Mouse (Mus musculus): ENCODE data around the gene Gsdmc4. TPM values are rescaled to one million over a fixed set of nuclear protein-coding genes. Genes with fewer than 3 reads are reported as not detected.
"Not testable (repeated sequence)": the region's sequence is repeated elsewhere in the genome, so short reads cannot be mapped to it uniquely, and the experiment has no call there.

The Gsdmc4 gene
- 0.08 TPM in 1 of 2 replicates, not detected in the other for polyA plus RNA-seq (2015; fragmentation: Nextera tagmentation; extraction: Ambion mirVana)

GRCm38 (mm10) chr15:63912197-63912596 is at the start of gene Gsdmc4:
Gsdmc4 (minus strand) TSS chr15:63912297.
- not testable (repeated sequence) for H3K4me1 ChIP-seq (ENCODE audit: control insufficient read depth, insufficient read depth, low read depth, low read length); H3K36me3 ChIP-seq (ENCODE audit: control insufficient read depth, insufficient read depth, low read length); H3K27ac ChIP-seq (ENCODE audit: low read depth, low read length); H3K9ac ChIP-seq (ENCODE audit: low read depth, low read length); H3K4me2 ChIP-seq (ENCODE audit: low read length); H3K9me3 ChIP-seq (ENCODE audit: control insufficient read depth, low read length); H3K4me3 ChIP-seq (ENCODE audit: low read length); H3K27me3 ChIP-seq (replicated peaks; ENCODE audit: control insufficient read depth, insufficient read depth, low read length); ATAC-seq
- 100% methylated on average over 2 of the region's 2 CpGs for WGBS

GRCm38 (mm10) chr15:63960542-63960941 is 48.4 kb upstream of the Gsdmc4 start:
- Histone ChIP-seq H3K27ac (ENCODE audit: low read depth, low read length) (no peak overlapping the region), H3K9ac (ENCODE audit: low read depth, low read length) (no peak overlapping the region), H3K4me3 (ENCODE audit: low read length) (no peak overlapping the region), H3K36me3 (ENCODE audit: control insufficient read depth, insufficient read depth, low read length) (no peaks in the 10 kb centered on the region), H3K27me3 (replicated peaks; ENCODE audit: control insufficient read depth, insufficient read depth, low read length) (no peaks in the 10 kb centered on the region), H3K9me3 (ENCODE audit: control insufficient read depth, low read length) (no peaks in the 10 kb centered on the region), H3K4me1 (ENCODE audit: control insufficient read depth, insufficient read depth, low read depth, low read length) (no peaks in the 10 kb centered on the region), H3K4me2 (ENCODE audit: low read length) (no peak overlapping the region)
- no peak for ATAC-seq
- WGBS = 97% methylated on average over 2 of the region's 2 CpGs

DNA sequence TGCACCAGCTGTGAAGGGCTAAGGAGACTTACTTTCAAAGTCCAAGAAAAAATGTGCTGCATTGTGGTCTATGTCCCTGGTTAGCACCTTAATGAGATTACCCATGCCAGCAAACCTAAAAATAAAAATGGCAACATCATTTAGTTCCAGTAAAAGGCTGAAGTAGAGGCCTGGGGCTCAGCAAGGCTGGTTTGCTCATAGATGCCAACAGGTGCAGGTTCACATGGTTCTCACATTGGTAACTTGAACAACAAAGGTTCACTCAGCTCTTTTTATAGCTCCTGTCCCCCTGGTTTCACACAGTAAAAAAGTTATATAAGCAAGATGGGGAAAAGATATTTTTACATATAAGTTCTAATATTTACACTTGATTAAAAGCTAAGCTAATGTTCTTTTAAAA is 45.5 kb upstream of the Gsdmc4 start:
- no peak for ATAC-seq
- Histone ChIP-seq H3K9ac (ENCODE audit: low read depth, low read length) (no peak overlapping the region), H3K27me3 (replicated peaks; ENCODE audit: control insufficient read depth, insufficient read depth, low read length) (no peaks in the 10 kb centered on the region), H3K9me3 (ENCODE audit: control insufficient read depth, low read length) (no peaks in the 10 kb centered on the region), H3K27ac (ENCODE audit: low read depth, low read length) (no peak overlapping the region), H3K4me1 (ENCODE audit: control insufficient read depth, insufficient read depth, low read depth, low read length) (no peaks in the 10 kb centered on the region), H3K36me3 (ENCODE audit: control insufficient read depth, insufficient read depth, low read length) (no peaks in the 10 kb centered on the region), H3K4me3 (ENCODE audit: low read length) (no peak overlapping the region), H3K4me2 (ENCODE audit: low read length) (no peak overlapping the region)

- no peak overlapping the region for H3K4me3 ChIP-seq (ENCODE audit: low read length)
- no peaks in the 10 kb centered on the region for H3K27me3 ChIP-seq (replicated peaks; ENCODE audit: control insufficient read depth, insufficient read depth, low read length)
- H3K36me3 ChIP-seq (ENCODE audit: control insufficient read depth, insufficient read depth, low read length) = no peaks in the 10 kb centered on the region
- H3K27ac ChIP-seq (ENCODE audit: low read depth, low read length) = no peak overlapping the region
- no peaks in the 10 kb centered on the region for H3K9me3 ChIP-seq (ENCODE audit: control insufficient read depth, low read length)
- 72% methylated on average over 4 of the region's 4 CpGs for WGBS
- H3K4me2 ChIP-seq (ENCODE audit: low read length) = no peak overlapping the region
- no peaks in the 10 kb centered on the region for H3K4me1 ChIP-seq (ENCODE audit: control insufficient read depth, insufficient read depth, low read depth, low read length)
- no peak overlapping the region for H3K9ac ChIP-seq (ENCODE audit: low read depth, low read length)
- ATAC-seq = no peak
These were observed 41.2 kb upstream of the Gsdmc4 start for GRCm38 (mm10) chr15:63953256-63953655.

DNA sequence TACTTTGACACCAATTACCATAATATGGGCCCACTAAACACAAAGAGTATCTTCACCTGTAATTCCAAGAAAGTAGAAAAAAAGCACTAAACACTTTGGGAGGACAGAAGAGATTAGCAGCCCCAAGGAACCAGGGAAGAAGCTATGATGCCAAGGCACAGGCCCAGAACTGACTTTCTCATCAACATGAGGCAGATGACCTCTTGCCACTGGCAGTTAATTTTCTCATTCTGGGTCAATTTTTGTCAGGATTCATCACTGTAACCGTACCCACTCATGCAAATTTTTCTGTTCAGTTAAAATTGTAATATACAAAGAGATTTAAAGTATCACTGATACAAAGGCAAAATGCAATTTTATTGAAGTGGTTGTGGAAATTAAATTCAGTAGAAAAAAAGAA is 29.1 kb upstream of the Gsdmc4 start:
- Histone ChIP-seq H3K4me1 (ENCODE audit: control insufficient read depth, insufficient read depth, low read depth, low read length) (no peaks in the 10 kb centered on the region), H3K9ac (ENCODE audit: low read depth, low read length) (no peak overlapping the region), H3K9me3 (ENCODE audit: control insufficient read depth, low read length) (no peaks in the 10 kb centered on the region), H3K36me3 (ENCODE audit: control insufficient read depth, insufficient read depth, low read length) (peaks cover 20% of the 10 kb centered on the region), H3K27me3 (replicated peaks; ENCODE audit: control insufficient read depth, insufficient read depth, low read length) (no peaks in the 10 kb centered on the region), H3K4me3 (ENCODE audit: low read length) (no peak overlapping the region), H3K27ac (ENCODE audit: low read depth, low read length) (no peak overlapping the region), H3K4me2 (ENCODE audit: low read length) (no peak overlapping the region)
- WGBS = 83% methylated on average over 1 of the region's 1 CpGs
- no peak for ATAC-seq

DNA sequence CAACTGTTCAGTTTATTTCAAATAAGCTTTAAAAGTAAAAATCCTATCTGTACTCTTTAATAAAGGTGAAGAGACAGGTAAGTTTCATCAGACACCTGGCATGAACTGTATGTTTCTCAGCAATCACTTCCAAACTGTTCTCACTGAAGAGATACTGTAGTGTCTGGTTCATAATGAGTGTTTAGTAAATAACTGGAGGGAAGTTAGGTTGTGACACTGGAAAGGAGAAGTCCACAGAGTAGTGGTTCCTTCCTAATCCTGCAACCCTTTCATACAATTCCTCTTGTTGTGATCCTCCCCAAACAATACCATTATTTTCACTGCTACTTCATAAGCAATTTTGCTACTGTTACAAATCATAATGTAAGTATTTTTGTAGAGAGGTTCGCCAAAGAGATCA is 20.6 kb upstream of the Gsdmc4 start:
- Histone ChIP-seq H3K27me3 (replicated peaks; ENCODE audit: control insufficient read depth, insufficient read depth, low read length) (no peaks in the 10 kb centered on the region), H3K4me3 (ENCODE audit: low read length) (no peak overlapping the region), H3K4me2 (ENCODE audit: low read length) (no peak overlapping the region), H3K4me1 (ENCODE audit: control insufficient read depth, insufficient read depth, low read depth, low read length) (no peaks in the 10 kb centered on the region), H3K9ac (ENCODE audit: low read depth, low read length) (no peak overlapping the region), H3K27ac (ENCODE audit: low read depth, low read length) (no peak overlapping the region), H3K36me3 (ENCODE audit: control insufficient read depth, insufficient read depth, low read length) (peaks cover 19% of the 10 kb centered on the region), H3K9me3 (ENCODE audit: control insufficient read depth, low read length) (no peaks in the 10 kb centered on the region)
- ATAC-seq = no peak
- 95% methylated on average over 1 of the region's 1 CpGs for WGBS

DNA sequence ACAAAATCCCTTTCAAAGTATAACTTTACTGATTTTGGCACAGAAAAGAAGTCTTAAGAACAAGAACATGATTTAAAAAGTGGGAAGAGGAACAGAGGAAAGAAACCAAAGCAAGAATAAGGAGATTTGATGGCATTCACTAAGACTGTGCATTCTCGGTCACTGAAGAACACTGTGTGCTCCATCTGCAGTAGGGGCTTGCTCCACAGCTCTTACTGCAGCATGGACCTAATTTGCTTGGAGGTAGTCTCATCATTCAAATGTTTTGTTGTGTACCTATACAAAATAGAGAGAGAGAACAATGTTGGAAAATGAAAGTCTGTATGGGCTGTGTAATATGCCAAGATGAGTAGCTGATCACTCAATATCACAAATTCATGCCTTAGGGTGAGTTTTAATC is 19.3 kb upstream of the Gsdmc4 start:
- Histone ChIP-seq H3K27me3 (replicated peaks; ENCODE audit: control insufficient read depth, insufficient read depth, low read length) (no peaks in the 10 kb centered on the region), H3K9ac (ENCODE audit: low read depth, low read length) (no peak overlapping the region), H3K36me3 (ENCODE audit: control insufficient read depth, insufficient read depth, low read length) (peaks cover 16% of the 10 kb centered on the region), H3K9me3 (ENCODE audit: control insufficient read depth, low read length) (no peaks in the 10 kb centered on the region), H3K4me3 (ENCODE audit: low read length) (no peak overlapping the region), H3K27ac (ENCODE audit: low read depth, low read length) (no peak overlapping the region), H3K4me1 (ENCODE audit: control insufficient read depth, insufficient read depth, low read depth, low read length) (no peaks in the 10 kb centered on the region), H3K4me2 (ENCODE audit: low read length) (no peak overlapping the region)
- WGBS = 96% methylated on average over 1 of the region's 1 CpGs
- ATAC-seq = no peak

- Histone ChIP-seq H3K9me3 (ENCODE audit: control insufficient read depth, low read length) (no peaks in the 10 kb centered on the region), H3K27me3 (replicated peaks; ENCODE audit: control insufficient read depth, insufficient read depth, low read length) (no peaks in the 10 kb centered on the region), H3K4me1 (ENCODE audit: control insufficient read depth, insufficient read depth, low read depth, low read length) (no peaks in the 10 kb centered on the region), H3K4me2 (ENCODE audit: low read length) (no peak overlapping the region), H3K4me3 (ENCODE audit: low read length) (no peak overlapping the region), H3K27ac (ENCODE audit: low read depth, low read length) (no peak overlapping the region), H3K36me3 (ENCODE audit: control insufficient read depth, insufficient read depth, low read length) (peaks cover 13% of the 10 kb centered on the region), H3K9ac (ENCODE audit: low read depth, low read length) (no peak overlapping the region)
- ATAC-seq = no peak
- 92% methylated on average over 18 of the region's 18 CpGs for WGBS
These were observed 18.3 kb upstream of the Gsdmc4 start for GRCm38 (mm10) chr15:63930107-63931041.

- H3K36me3 ChIP-seq (ENCODE audit: control insufficient read depth, insufficient read depth, low read length) = peaks cover 7% of the 10 kb centered on the region; the same call in 1 of the 2 replicates
- no peaks in the 10 kb centered on the region for H3K27me3 ChIP-seq (replicated peaks; ENCODE audit: control insufficient read depth, insufficient read depth, low read length)
- H3K9me3 ChIP-seq (ENCODE audit: control insufficient read depth, low read length) = no peaks in the 10 kb centered on the region
- H3K4me1 ChIP-seq (ENCODE audit: control insufficient read depth, insufficient read depth, low read depth, low read length) = no peaks in the 10 kb centered on the region
- H3K9ac ChIP-seq (ENCODE audit: low read depth, low read length) = no peak overlapping the region
- no peak overlapping the region for H3K4me3 ChIP-seq (ENCODE audit: low read length)
- H3K27ac ChIP-seq (ENCODE audit: low read depth, low read length) = no peak overlapping the region
- WGBS = 78% methylated on average over 3 of the region's 3 CpGs
- H3K4me2 ChIP-seq (ENCODE audit: low read length) = no peak overlapping the region
- ATAC-seq = no peak
These were observed 14.1 kb upstream of the Gsdmc4 start for GRCm38 (mm10) chr15:63926201-63926600.
